Comparison of ENCODE assay signal across 13 mouse cellular contexts in genomic region chr7:71092301-71092700, GRCm38 (mm10).
A peak's percentile ranks its signal among the peaks of the same experiment; 100 is the strongest.
DNase-seq lines count a peak whose midpoint lies in the region; ATAC-seq and TF ChIP-seq lines count a peak whose summit lies in the region.
"Had no signal": no experiment of that assay in that cellular context is flagged by ENCODE, and none has a peak within 500 bp of the region (broad histone marks: within the 10 kb centered on the region; RNA-seq: fewer than 3 reads in every experiment).

No protein-coding gene starts in this region.

- no peak for TF ChIP-seq CTCF in heart, adult 2 months (IDR thresholded peaks at IDR 0.05)
- TF ChIP-seq CTCF in lung, embryonic 14.5 days (IDR thresholded peaks at IDR 0.05; ENCODE audit: low read depth): no peak

- intact Hi-C loops in heart, adult 2 months (cut with DNase I): loop anchor here (5.0 to 10.0 kb wide), 2 partner anchors 222 to 320 kb away; no protein-coding TSS in a partner anchor

- TF ChIP-seq POLR2A in heart, adult 2 months (IDR thresholded peaks at IDR 0.05; ENCODE audit: insufficient read depth, low read depth, low read length): no peak

- no peak for ATAC-seq in heart, embryonic 12.5 days (ENCODE audit: insufficient number of reproducible peaks, low FRiP score)
- peak; percentile 58; the same call in 1 of the 2 replicates for ATAC-seq in lung, embryonic 14.5 days (ENCODE audit: insufficient read depth)
- no peak for ATAC-seq in forebrain, embryonic 13.5 days
- ATAC-seq: forebrain, embryonic 15.5 days; midbrain, embryonic 13.5 days had no signal

- peak; percentile 22 to 56 for DNase-seq in heart, adult 2 months
- DNase-seq in Muller cell, postnatal 12 days (ENCODE audit: inconsistent ontology term): peak; percentile 21
- peak; percentile 80 for DNase-seq in heart, adult 8-10 months (ENCODE audit: low spot score)
- DNase-seq in lung, embryonic 14.5 days: peak; percentile 89
- DNase-seq in cerebellum, postnatal 14 days: no peak
- no peak for DNase-seq in thymus, postnatal 0 days (ENCODE audit: low spot score)
- DNase-seq: cerebellum, postnatal 36 days had no signal

- no peak overlapping the region for H3K4me3 ChIP-seq in heart, adult 2 months
- no peak overlapping the region for H3K4me3 ChIP-seq in heart, embryonic 12.5 days
- H3K4me3 ChIP-seq in lung, embryonic 14.5 days (ENCODE audit: low read depth, low read length): no peak overlapping the region
- H3K4me3 ChIP-seq in forebrain, embryonic 13.5 days: no peak overlapping the region
- H3K4me3 ChIP-seq: forebrain, embryonic 15.5 days; hindbrain, embryonic 15.5 days; midbrain, embryonic 13.5 days had no signal

- H3K9me3 ChIP-seq in heart, embryonic 12.5 days (replicated peaks): no peaks in the 10 kb centered on the region
- no peaks in the 10 kb centered on the region for H3K9me3 ChIP-seq in lung, embryonic 14.5 days (ENCODE audit: low read depth, low read length)
- no peaks in the 10 kb centered on the region for H3K9me3 ChIP-seq in forebrain, embryonic 13.5 days (replicated peaks)
- H3K9me3 ChIP-seq: forebrain, embryonic 15.5 days; hindbrain, embryonic 15.5 days; midbrain, embryonic 13.5 days had no signal

- no peak for TF ChIP-seq EP300 in heart, adult 2 months (IDR thresholded peaks at IDR 0.05; ENCODE audit: insufficient read depth, low read depth, low read length)

- H3K27me3 ChIP-seq in heart, adult 2 months (ENCODE audit: control insufficient read depth, insufficient read depth, low read length): no peaks in the 10 kb centered on the region
- no peaks in the 10 kb centered on the region for H3K27me3 ChIP-seq in heart, embryonic 12.5 days (replicated peaks)
- H3K27me3 ChIP-seq in lung, embryonic 14.5 days (ENCODE audit: insufficient read depth, low read length): no peaks in the 10 kb centered on the region
- no peaks in the 10 kb centered on the region for H3K27me3 ChIP-seq in forebrain, embryonic 13.5 days
- H3K27me3 ChIP-seq: CH12.LX; forebrain, embryonic 15.5 days; hindbrain, embryonic 15.5 days; midbrain, embryonic 13.5 days had no signal

- no peak overlapping the region for H3K4me2 ChIP-seq in heart, embryonic 12.5 days
- H3K4me2 ChIP-seq in lung, embryonic 14.5 days: no peak overlapping the region
- H3K4me2 ChIP-seq in forebrain, embryonic 13.5 days: no peak overlapping the region
- H3K4me2 ChIP-seq: forebrain, embryonic 15.5 days; hindbrain, embryonic 15.5 days; midbrain, embryonic 13.5 days had no signal

- H3K9ac ChIP-seq in heart, adult 2 months (ENCODE audit: low read depth, low read length): no peak overlapping the region
- no peak overlapping the region for H3K9ac ChIP-seq in heart, embryonic 12.5 days
- no peak overlapping the region for H3K9ac ChIP-seq in lung, embryonic 14.5 days
- no peak overlapping the region for H3K9ac ChIP-seq in forebrain, embryonic 13.5 days
- H3K9ac ChIP-seq: forebrain, embryonic 15.5 days; hindbrain, embryonic 15.5 days; midbrain, embryonic 13.5 days had no signal

- H3K79me2 ChIP-seq in heart, adult 2 months (replicated peaks; ENCODE audit: control insufficient read depth, insufficient read depth, low read length): no peaks in the 10 kb centered on the region

- H3K36me3 ChIP-seq in heart, adult 2 months (ENCODE audit: control insufficient read depth, insufficient read depth, low read length): peaks cover 5% of the 10 kb centered on the region
- no peaks in the 10 kb centered on the region for H3K36me3 ChIP-seq in heart, embryonic 12.5 days
- no peaks in the 10 kb centered on the region for H3K36me3 ChIP-seq in lung, embryonic 14.5 days (ENCODE audit: insufficient read depth)
- no peaks in the 10 kb centered on the region for H3K36me3 ChIP-seq in forebrain, embryonic 13.5 days (ENCODE audit: poor library complexity, severe bottlenecking)
- H3K36me3 ChIP-seq: forebrain, embryonic 15.5 days; hindbrain, embryonic 15.5 days; midbrain, embryonic 13.5 days had no signal

- 26% methylated on average over 3 of the region's 3 CpGs for whole genome bisulfite sequencing in heart, adult 2 months
- 58% methylated on average over 3 of the region's 3 CpGs for WGBS in heart, embryonic 12.5 days
- 28% methylated on average over 3 of the region's 3 CpGs for WGBS in lung, embryonic 14.5 days
- WGBS in forebrain, embryonic 13.5 days: 80% methylated on average over 3 of the region's 3 CpGs

- peaks cover 3% of the 10 kb centered on the region for H3K4me1 ChIP-seq in heart, adult 2 months (ENCODE audit: control insufficient read depth, insufficient read depth, low read length)
- no peaks in the 10 kb centered on the region; the same call in 1 of the 2 replicates for H3K4me1 ChIP-seq in heart, embryonic 12.5 days (replicated peaks)
- H3K4me1 ChIP-seq in lung, embryonic 14.5 days (ENCODE audit: insufficient read depth): peaks cover 5% of the 10 kb centered on the region; the same call in 1 of the 2 replicates
- H3K4me1 ChIP-seq in forebrain, embryonic 13.5 days: no peaks in the 10 kb centered on the region
- H3K4me1 ChIP-seq: forebrain, embryonic 15.5 days; hindbrain, embryonic 15.5 days; midbrain, embryonic 13.5 days had no signal

- peak overlapping the region; percentile 53 for H3K27ac ChIP-seq in heart, adult 2 months
- H3K27ac ChIP-seq in heart, embryonic 12.5 days (ENCODE audit: poor library complexity, severe bottlenecking): no peak overlapping the region
- peak overlapping the region; percentile 88 for H3K27ac ChIP-seq in lung, embryonic 14.5 days (ENCODE audit: low read depth)
- H3K27ac ChIP-seq in forebrain, embryonic 13.5 days: no peak overlapping the region
- H3K27ac ChIP-seq: forebrain, embryonic 15.5 days; hindbrain, embryonic 15.5 days; midbrain, embryonic 13.5 days had no signal

Comparison
In these comparisons a context has a peak if more than half of its experiments do, and no peak if none do; other contexts are left out.
1. H3K27ac ChIP-seq: peak in heart, adult 2 months (single experiment) and lung, embryonic 14.5 days (single experiment); none in heart, embryonic 12.5 days (single experiment) and forebrain, embryonic 13.5 days (single experiment).
2. DNase-seq: peak in heart, adult 2 months (2 of 2), Muller cell, postnatal 12 days (single experiment), heart, adult 8-10 months (single experiment) and lung, embryonic 14.5 days (single experiment); none in cerebellum, postnatal 14 days (0 of 2) and thymus, postnatal 0 days (single experiment).